Mouse (Mus musculus) 3134 (cell line): ENCODE data around the gene Ebp.

Experiments used
- DNase-seq: peaks from one replicate; pipeline ENCODE4 v3.0.0-alpha.2; 2011; ENCODE audit warnings: low spot score; ENCODE audit not compliant: insufficient read length; ENCODE audit errors: extremely low read depth

Gene Ebp

GRCm38 (mm10) chrX:8193419-8193723, at the start of gene Ebp:
Gene Ebp (minus strand): TSS chrX:8193512.
- no peak for DNase-seq

GRCm38 (mm10) chrX:8238804-8239395, 45.6 kb upstream of the Ebp start:
- DNase-seq, result peak; percentile 75

DNA sequence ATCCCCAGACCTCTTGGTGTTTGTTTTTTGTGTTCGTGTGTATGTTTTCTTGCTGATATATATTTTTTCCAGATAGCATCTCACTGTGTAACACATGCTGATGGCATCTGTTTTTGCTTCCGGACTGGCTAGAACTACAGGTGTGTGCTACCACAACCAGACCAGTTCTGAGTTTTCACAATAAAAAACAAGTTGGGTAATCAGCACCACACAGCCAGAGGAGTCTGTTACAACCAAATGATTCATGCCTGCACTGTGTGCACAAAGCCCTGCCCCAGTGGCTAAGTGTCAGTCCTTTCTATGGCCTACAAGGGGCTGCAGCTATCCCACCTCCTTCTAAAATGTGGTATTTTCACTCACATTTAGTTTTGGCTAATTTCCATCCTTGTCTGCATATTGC, 43.4 kb upstream of the Ebp start:
- DNase-seq, result peak; percentile 28

GRCm38 (mm10) chrX:8233602-8234001, 40.3 kb upstream of the Ebp start:
- DNase-seq, result no peak

DNA sequence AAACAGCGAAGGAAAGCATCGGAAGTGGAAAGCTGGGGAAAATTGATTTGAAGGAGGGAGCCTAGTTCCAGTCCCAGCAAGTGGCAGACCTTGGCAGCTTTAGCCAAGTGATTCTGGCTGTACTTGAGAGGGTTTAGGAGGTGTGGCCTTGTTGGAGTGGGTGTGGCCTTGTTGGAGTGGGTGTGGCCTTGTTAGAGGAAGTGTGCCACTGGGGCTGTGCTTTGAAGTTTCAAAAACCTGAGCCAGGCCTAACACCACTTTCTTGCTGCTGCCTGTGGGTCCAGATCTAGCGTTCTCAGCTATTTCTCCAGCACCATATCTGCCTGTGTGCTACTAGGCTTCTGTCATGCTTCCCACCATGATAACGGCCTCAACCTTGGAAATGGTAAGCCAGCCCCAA, 37.0 kb upstream of the Ebp start:
- peak; percentile 63 for DNase-seq

DNA sequence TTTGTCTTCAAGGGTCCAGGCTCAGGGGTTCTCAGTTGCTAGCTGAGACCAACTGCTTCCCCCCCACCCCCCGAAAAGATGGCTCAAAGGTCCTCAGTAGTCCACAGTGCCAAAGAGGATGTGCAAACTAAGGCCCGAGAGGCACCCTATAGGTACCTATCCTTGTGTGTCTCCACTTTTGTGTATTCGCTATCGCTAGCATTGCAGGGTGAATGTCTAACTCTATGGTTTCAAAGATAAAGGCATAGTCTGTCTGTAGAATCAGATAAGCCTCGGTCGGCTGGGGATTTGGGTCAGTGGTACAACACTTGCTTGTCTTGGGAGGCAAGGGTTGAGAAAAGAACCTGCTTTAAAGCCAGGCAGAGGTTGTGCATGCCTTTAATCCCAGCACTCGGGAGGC, 30.2 kb upstream of the Ebp start:
- DNase-seq, result no peak

DNA sequence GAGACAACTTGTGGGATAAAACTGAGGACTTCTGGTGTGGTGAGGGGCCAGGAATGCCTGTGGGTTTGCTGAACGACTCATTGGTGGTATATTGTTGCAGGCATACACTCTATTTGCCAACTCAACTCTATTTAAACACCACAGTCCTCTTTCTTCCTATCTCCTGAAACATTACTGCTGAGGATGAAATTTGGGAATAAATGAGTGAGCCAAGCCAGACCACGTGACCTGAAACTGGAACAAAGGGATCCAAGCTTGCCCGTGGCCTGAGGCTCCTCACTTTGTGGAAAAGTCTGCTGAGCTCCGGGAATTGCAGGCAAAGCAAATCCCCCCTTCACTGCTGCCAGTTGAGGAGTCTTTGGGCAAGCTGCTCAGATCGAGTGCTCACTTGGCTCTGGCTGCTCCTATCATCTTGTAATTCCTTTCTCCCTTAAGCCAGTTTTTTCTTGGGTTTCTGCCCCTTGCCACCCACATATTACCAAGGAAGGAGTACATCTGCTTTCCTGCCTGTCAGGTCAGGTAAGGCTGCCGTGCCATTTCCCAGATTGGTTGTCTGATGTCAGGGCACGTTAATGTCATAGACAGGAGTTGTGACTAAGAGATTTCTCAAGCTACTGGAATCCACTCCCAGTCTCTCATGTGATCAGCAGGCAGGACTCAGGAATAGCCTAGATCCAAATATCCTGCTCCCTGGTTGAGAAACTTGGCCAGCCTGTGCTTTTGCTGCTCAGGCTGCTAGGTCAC, 29.5 kb upstream of the Ebp start:
- peak; percentile 54 for DNase-seq

DNA sequence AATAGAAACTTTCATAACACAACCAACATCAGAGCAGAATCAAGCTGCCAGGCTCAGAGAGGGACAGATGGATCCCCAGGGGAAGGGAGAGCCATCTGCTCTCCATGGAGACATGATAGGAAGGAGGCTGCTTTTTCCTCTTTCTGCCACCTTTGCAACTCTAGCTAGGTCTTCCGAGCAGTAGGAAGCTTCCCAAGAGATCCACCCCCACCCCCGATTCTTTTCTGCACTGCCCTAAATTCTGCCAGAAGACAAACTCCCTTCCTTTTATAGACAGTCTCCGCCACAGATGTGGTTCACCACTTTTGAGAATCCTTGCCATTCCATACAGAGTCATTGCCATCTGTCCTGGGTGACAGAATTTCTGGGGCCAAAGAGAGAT, 29.0 kb upstream of the Ebp start:
- no peak for DNase-seq

- DNase-seq, result no peak
Observed at GRCm38 (mm10) chrX:8219651-8220050, 26.3 kb upstream of the Ebp start.

- no peak for DNase-seq
Observed at GRCm38 (mm10) chrX:8218114-8218513, 24.8 kb upstream of the Ebp start.

- DNase-seq, result no peak
Observed at GRCm38 (mm10) chrX:8217383-8217782, 24.1 kb upstream of the Ebp start.

GRCm38 (mm10) chrX:8211490-8212207, 18.3 kb upstream of the Ebp start:
- no peak for DNase-seq

DNA sequence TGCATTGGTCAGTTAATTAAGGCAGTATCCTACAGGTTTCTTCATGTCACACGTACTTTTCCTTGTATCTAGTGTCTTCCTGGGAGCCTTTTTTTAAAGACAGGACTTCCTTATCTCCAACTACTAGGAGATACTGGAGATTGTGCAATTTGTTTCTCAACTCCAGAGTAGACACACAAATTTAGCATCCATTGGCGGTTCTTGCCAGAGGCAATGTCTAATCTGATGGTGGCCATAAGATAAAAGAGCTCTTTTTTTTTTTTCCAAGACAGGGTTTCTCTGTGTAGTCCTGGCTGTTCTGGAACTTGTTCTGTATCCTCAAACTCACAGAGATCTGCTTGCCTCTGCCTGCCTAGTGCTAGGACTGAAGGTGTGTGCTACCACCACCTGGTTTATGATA, 16.4 kb upstream of the Ebp start:
- DNase-seq, result no peak

GRCm38 (mm10) chrX:8207224-8207623, 13.9 kb upstream of the Ebp start:
- DNase-seq, result no peak

DNA sequence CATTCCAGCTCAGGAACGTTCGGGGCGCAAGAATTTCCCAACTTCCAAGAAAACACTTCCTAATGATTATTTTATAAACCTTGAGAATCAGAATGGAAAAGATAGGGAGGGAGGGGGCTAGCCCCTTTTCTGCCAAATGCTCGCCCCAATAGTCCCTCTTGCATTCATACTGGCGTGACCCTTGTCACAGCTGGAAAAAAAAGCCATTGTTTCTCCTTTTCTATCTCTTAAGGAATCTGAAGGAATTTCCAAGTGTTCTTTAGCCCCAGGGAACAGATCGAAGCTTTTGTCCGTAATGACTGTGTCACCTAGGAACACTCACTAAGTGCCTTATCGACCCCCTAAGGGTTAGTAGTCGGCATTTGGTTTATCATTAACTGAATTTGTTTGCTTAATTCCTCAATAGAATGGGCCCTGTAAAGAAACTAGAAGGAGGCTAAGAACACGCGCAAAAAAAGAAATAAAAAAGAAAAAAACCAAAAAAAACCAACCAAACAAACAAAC, 13.4 kb upstream of the Ebp start:
- DNase-seq, result no peak

DNA sequence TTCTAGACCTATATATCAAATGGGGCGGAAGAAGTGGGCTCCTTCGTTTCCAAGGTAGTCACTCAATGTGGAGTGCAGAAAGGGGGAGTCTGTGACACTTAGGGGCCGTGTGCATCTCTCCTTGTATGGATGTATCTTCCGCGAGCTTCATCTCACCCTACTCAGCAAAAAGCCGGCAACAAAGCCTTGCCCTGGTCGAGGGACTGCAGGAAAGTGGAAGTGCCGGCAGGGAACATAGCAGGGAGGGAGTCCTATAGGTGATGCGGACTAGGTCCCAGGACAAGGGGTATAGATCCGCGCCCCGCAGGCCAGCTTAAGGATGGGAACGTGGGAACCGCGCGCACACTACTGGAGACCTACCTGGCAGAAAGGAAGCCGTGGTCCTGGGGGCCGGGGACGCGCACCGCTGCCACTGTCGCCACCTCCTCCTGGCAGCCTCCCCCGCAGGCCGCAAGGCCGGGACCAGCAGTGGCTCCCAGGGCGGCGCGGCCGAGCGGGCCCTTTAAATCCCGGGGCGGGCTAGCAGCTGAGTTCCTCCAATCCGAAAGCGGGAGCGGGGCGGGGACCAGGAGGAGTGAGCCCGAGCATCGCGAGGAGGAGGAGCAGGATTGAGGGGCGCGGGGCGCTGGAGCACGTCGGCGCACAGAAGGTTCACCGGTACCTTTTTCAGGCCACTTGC, 12.8 kb upstream of the Ebp start, which contains the start of gene Porcn:
Porcn (minus strand) TSS at position 511 of the 679 bp plus-strand sequence.
- peak; percentile 82 for DNase-seq

DNA sequence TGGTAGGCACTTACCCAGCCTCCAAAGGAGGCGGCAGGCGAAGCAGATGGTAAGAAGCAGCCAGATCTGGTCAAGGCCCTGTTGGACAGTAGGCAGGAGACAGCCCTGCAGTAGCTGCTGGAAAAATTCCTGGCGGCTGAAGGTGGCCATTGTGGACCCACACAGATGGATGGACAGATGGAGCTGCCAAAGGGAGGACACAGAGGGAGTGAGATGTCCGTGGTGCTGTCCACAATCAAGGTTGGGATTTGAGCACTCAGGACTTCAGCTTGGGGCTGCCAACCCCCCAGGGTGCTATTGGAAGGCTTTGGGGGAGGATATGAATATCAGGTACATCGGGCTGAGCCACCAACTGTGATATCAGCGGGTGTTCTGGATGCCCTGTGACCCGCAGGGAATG, 12.2 kb upstream of the Ebp start:
- no peak for DNase-seq

DNA sequence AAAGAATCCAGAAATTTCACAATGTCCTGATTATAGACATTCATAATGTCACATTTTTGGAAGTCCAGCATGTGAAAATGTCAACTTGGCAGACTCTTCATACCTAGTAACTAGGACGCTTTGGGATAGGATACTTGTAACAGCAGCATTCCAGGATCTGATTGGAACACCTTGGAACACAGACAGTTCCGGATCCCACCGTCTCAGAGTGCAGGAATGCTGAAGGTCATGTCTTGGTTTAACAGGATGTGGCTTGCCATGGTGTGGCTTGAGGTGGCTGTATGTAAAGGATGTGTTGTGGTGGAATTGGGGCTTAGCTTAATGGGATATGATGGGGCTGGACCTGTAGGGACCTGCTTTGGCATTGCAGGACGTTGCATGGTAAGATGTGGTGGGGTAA, 11.8 kb upstream of the Ebp start:
- DNase-seq, result no peak

GRCm38 (mm10) chrX:8204076-8204475, 10.8 kb upstream of the Ebp start:
- no peak for DNase-seq

DNA sequence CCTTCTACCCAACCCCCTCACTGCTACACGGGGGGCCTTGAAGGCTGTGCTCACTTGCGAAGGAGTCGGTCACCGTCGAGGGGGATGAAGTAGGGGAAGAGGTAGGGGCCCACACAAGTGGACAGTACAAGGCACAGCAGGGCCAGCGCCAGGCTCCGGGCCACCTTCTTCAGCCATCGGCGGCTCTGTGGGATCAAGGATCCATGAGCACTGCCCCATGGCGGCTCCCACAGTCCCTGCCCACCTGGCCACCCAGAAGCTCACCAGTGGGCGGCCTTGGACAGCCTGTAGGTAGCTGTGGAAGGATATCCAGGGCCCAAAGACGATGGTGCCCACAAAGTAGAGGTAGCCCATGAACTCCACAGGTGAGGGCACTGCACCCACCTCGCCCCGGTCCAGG, 9.8 kb upstream of the Ebp start:
- DNase-seq, result no peak

- peak; percentile 82 for DNase-seq
Observed at GRCm38 (mm10) chrX:8192640-8193418, 483 bp downstream of the Ebp start.
